Mouse (Mus musculus) megakaryocyte, adult 5-6 weeks (primary cell): ENCODE results near the gene Fam76a. TPM values are rescaled to one million over a fixed set of nuclear protein-coding genes. Genes with fewer than 3 reads are reported as not detected.
A peak's percentile ranks its signal among the peaks of the same experiment; 100 is the strongest.

Source experiments
- ATAC-seq: 2 replicates; pipeline ENCODE4 v1.8.0; 2016; ENCODE audit warnings: mild to moderate bottlenecking, inconsistent platforms; ENCODE audit not compliant: poor library complexity, severe bottlenecking
- total RNA-seq, 2 experiments: library from RNA; stranded (forward) in 1 of 2; stranded (reverse) in 1 of 2; fragments of 153-499, 151-499 nt in 1 of 2; fragments of 221-1000, 200-1000 nt in 1 of 2; gene quantifications; 2 replicates each; pipeline versions ENCODE4 v1.2.3 to v1.2.4; 2015 to 2017

The Fam76a gene
- total RNA-seq (2015) (21.2 and 21.5 TPM in 2 replicates), total RNA-seq (2017) (43.2 and 66.3 TPM in 2 replicates)

- peak; percentile 96 for ATAC-seq
Measured at GRCm38 (mm10) chr4:132922558-132923008, at the start of gene Fam76a. Gene Fam76a, minus strand, starts transcription at chr4:132922558.

GRCm38 (mm10) chr4:132972101-132972500 lies 49.7 kb upstream of the Fam76a start:
- ATAC-seq, result no peak

GRCm38 (mm10) chr4:132971601-132972000 lies 49.2 kb upstream of the Fam76a start:
- no peak; the same call in 1 of the 2 replicates for ATAC-seq

- ATAC-seq, result no peak
Measured at GRCm38 (mm10) chr4:132968105-132968938, 46.0 kb upstream of the Fam76a start.

GRCm38 (mm10) chr4:132964473-132964872 lies 42.1 kb upstream of the Fam76a start:
- ATAC-seq, result no peak

GRCm38 (mm10) chr4:132964064-132964463 lies 41.7 kb upstream of the Fam76a start:
- no peak for ATAC-seq

- no peak for ATAC-seq
Measured at GRCm38 (mm10) chr4:132963436-132963835, 41.1 kb upstream of the Fam76a start.

GRCm38 (mm10) chr4:132962628-132963027 lies 40.3 kb upstream of the Fam76a start:
- ATAC-seq, result peak; percentile 41

- no peak for ATAC-seq
Measured at GRCm38 (mm10) chr4:132961866-132962265, 39.5 kb upstream of the Fam76a start.

- ATAC-seq, result peak; percentile 20; the same call in 1 of the 2 replicates
Measured at GRCm38 (mm10) chr4:132960864-132961639, 38.7 kb upstream of the Fam76a start.

- no peak for ATAC-seq
Measured at GRCm38 (mm10) chr4:132960313-132960712, 38.0 kb upstream of the Fam76a start.

- no peak for ATAC-seq
Measured at GRCm38 (mm10) chr4:132959679-132960045, 37.3 kb upstream of the Fam76a start.

GRCm38 (mm10) chr4:132958741-132959678 lies 36.7 kb upstream of the Fam76a start:
- ATAC-seq, result peak; percentile 74

- ATAC-seq, result no peak
Measured at GRCm38 (mm10) chr4:132955395-132955791, 33.0 kb upstream of the Fam76a start.

- ATAC-seq, result no peak
Measured at GRCm38 (mm10) chr4:132954530-132955394, 32.4 kb upstream of the Fam76a start.

- ATAC-seq, result peak; percentile 68
Measured at GRCm38 (mm10) chr4:132950999-132951398, 28.6 kb upstream of the Fam76a start.

GRCm38 (mm10) chr4:132949882-132950532 lies 27.6 kb upstream of the Fam76a start:
- ATAC-seq, result no peak

GRCm38 (mm10) chr4:132946047-132947001 lies 24.0 kb upstream of the Fam76a start:
- peak; percentile 58 for ATAC-seq
